Mouse (Mus musculus): Measurements from ENCODE around the gene Thoc7.
"Not testable (repeated sequence)": the region's sequence is repeated elsewhere in the genome, so short reads cannot be mapped to it uniquely, and the experiment has no call there.

Thoc7 gene

GRCm38 (mm10) chr14:13961401-13962112 is at the start of gene Thoc7, which contains the start of gene Atxn7:
Gene Thoc7 (minus strand): TSS chr14:13961852.
Gene Atxn7 (plus strand): TSS chr14:13961440.
- no peak for DNase-seq

GRCm38 (mm10) chr14:14009712-14010111 is 48.1 kb upstream of the Thoc7 start:
- DNase-seq, result no peak

DNA sequence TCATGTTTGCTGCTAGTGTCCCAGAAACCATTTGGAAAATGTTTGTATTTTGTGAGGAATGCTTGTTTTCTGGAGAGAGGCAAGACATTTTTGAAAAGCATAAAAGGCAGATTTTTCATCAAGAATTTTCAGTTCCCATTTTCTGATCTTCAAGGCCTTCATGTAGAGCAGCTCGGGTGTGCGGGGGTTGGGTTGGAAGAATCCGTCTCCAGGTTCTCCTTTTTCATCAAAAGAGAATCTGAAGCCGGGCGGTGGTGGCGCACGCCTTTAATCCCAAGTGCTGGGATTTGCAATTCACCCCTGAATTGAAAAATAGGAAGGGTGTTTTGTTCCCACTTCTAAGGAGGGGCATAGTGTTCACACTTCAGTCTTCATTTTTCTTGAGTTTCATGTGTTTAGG is 41.1 kb upstream of the Thoc7 start:
- no peak for DNase-seq

DNA sequence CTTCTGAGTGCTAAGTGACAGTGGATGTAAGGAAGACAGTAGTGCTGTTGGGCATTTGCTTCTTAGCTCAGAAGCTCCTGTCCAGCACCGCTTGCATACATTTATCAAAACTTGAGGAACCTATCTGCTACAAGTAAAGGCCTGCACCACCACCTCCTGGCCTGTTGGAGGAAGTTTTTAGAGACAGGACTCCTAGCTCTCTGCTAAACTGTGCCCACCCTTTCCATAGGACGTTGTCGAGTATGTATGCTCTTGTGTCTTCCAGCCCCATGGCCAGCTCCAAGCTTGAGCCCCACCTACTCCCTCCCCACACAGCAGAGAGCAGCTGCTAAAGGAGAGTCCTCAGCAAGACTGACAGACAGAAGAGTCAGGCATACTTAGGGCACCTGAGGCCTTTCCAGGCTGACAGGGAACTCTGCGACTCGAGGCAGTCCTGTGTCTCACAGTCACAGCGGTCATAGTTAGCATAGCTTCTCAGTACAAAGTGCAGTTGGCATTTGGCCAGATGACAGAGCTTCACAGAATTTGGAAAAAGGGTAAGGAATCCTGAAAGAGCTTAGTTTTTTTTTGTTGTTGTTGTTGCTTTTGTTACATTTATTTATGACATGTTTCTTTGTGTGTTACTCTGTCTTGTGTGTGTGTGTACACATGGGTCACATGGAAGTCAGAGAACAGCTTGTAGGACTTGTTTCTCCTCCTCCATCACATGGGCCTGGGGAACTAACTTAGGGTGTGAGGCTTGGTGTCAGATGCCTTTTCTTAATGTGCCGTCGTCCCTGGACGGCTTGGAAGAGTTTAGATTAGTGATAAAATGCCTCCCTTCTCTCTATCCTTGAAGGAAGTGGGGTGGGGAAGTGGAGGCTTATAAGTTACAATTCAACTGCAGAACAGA is 33.8 kb upstream of the Thoc7 start:
- no peak for DNase-seq

DNA sequence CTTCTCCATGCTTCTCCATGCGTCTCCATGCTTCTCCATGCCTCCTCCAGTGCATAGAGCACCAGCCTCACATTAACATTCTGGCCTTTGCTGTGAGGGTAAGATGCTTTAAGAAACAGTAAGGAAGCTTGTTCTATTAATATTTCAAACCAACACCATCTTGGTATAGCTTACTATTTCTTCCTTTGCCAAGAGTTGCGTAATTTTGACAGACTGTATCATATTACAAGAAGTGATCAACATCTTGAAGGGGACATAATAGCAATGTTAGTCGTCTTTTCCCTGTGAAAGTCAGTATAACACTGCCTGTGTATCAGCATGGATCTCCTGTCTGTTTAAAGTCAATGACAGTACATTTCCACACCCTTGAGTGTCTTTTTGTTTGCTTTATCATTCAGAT is 29.1 kb upstream of the Thoc7 start:
- no peak for DNase-seq

- DNase-seq, result no peak
These were observed 26.7 kb upstream of the Thoc7 start for GRCm38 (mm10) chr14:13988397-13988796.

DNA sequence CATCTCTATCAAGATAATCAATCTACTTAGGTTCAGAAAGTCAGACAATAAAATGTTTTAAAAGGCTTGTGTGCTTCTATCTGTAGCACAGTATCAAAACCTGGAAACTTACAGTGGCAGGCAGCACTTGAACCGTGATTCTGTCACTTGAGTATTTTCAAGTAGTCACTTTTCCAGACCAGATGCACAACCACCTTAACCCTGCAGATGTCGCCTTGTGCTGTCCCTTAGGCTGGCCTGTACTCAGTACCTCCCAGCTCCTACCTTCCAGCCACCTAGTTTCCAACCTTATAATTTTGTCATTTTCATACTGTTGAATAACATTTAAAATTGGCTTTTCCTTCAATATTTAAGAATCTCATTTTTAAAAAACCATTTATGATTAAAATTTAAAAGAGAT is 20.5 kb upstream of the Thoc7 start:
- no peak for DNase-seq

DNA sequence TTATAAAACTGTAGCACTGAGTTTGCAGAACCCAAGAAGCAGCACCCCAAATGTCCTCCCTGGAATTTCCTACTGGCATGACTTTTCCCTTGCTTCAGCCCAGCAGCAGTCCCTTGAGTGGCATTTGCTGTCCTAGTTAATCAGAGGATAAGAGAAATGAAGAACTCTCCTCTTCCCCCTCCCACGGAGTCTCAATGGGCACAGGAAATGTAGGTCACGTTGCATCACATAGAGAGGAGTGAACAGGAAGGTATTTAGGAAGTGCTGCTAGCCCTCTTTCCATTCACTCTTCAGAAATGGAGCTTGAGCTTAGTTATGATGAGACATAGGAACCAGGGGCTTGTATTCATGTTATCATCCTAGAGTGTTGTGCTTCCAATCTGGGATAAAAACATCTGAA is 19.6 kb upstream of the Thoc7 start:
- no peak for DNase-seq

DNA sequence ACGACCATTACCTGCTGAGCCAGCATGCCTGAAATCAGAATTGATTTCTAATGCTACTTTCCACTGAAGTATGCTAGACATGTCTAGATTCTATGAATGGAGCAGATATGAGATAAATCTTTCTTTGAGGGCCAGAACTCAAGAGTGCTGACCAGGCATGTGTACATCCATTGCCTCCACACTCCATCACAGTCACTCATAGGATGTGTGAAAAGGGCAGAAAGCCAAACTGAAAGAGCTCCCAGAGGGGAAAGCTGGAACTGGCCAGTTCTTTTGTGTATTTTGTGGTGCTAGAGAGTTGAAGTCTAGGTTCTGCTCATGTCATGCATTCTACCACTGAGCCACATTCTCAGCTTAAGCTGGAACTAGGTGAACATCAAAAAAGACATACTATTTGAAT is 15.8 kb upstream of the Thoc7 start:
- DNase-seq, result no peak

DNA sequence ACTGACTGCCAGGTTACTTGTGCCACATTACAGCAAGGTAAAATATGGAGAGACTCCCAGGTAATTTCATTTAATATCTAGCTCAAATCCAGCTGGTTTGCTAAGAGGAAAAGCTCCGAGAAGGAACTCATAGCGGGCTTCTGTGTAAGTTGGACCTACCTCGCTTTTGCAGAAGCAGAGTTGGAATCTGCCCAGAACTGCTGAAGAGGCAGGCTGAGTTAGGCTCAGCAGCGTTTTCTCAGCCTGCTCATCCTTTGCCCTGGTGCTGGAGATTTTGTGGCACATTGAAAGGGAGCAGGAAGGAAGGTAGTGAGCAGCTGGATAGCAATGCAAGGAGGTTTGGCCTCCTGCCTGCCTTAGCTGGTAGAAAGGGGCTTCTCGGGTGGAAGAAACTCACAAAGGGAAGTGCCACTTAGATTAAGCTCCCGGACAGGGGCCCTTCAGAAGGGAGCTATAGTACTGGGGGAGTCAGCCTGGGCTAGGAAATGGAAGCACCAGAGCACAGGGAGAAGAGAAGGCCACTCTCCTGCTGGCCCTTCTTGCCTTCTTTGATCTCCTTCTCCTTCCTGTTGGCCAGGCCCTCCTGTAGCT is 10.1 kb upstream of the Thoc7 start:
- DNase-seq, result no peak

DNA sequence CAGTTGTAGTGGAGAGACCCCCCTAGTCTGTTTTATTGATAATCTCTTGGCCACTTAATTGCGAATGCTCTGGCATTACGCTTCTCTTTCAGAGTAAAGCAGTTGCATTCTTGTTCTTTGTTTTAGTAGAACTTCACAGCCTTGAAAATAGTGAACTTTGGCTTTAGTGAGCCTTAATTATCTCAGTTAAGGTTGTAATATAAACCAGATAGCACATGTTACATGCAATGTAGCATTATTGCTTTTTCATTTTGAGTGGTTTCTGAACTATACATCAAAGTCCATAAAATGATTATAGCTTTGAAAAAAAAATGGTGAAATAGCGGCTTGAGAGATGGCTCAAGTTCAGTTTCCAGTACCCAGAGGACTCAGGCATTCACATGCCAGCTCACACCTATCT is 8.9 kb upstream of the Thoc7 start:
- no peak for DNase-seq

- DNase-seq, result no peak
These were observed 6.8 kb upstream of the Thoc7 start for GRCm38 (mm10) chr14:13968476-13968875.

DNA sequence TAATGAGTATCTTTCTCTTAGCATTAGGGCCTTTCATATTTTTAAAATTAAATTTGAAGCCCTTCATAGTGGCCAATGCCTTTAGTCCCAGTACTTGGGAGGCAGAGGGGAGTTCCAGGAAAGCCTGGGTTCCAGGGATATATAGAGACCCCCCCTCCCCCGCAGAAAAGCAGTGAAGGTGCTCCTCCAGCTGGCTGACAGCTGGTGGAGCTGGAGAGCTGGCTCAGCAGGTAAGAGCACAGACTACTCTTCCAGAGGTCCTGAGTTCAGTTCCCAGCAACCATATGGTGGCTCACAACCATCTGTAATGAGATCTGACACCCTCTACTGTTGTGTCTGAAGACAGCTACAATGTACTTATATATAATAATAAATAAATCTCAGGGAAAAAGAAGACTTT is 6.0 kb upstream of the Thoc7 start:
- no peak for DNase-seq

DNA sequence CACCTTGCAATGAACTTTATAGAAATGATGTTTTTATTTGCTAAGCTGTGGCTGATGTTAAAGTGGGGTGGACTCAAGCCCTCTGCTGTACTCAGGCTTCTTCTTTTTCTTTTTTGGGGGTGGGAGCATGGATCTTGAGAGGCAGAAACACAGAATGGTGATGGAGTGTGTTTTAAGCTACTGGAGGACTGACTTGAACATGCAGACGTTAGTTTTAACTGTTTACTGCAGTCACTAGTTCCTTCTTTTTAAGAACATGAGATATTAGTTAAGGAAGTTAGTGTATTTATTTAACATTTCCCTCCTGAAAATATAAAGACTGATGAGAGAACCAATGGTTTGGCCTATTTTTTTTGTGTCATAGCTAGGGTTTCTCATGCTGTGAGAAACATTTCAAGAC is 1.9 kb upstream of the Thoc7 start:
- no peak for DNase-seq

- no peak for DNase-seq
These were observed 824 bp upstream of the Thoc7 start for GRCm38 (mm10) chr14:13962476-13962875.

GRCm38 (mm10) chr14:13960482-13961325 is 948 bp downstream of the Thoc7 start:
- peak; percentile 26 for DNase-seq

GRCm38 (mm10) chr14:13960079-13960478 is 1.6 kb downstream of the Thoc7 start:
- DNase-seq, result peak; percentile 29

DNA sequence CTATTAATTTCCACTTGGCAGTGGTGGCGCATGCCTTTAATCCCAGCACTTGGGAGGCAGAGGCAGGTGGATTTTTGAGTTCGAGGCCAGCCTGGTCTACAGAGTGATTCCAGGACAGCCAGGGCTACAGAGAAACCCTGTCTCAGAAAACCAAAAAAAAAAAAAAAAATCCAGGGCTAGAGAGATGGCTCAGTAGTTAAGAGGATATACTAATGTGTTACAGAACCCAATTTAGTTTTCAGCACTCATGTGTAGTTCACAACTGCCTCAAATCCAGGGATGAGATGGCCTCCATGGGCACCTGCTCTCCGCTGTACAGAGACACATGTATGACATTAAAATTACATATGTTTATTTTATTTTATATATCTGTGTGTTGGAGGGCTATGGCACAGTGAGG is 9.5 kb downstream of the Thoc7 start:
- not testable (repeated sequence) for DNase-seq

DNA sequence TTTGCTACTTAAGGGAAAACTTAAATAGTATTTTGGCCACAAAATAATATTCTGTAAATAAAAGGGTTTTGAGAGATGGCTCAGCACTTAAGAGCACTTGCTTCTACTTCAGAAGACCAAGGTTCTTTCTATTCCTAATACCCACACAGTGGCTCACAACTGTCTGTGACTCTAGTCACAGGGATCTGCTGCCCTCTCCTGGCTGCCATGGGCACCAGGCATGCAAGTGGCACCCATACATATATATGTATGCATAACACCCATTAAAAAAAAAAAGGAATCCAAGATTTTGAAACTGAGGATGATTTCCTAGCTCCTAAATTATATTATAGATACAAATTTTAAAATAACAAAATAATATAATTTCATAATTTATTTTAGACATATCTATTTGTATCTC is 11.3 kb downstream of the Thoc7 start:
- DNase-seq, result no peak

DNA sequence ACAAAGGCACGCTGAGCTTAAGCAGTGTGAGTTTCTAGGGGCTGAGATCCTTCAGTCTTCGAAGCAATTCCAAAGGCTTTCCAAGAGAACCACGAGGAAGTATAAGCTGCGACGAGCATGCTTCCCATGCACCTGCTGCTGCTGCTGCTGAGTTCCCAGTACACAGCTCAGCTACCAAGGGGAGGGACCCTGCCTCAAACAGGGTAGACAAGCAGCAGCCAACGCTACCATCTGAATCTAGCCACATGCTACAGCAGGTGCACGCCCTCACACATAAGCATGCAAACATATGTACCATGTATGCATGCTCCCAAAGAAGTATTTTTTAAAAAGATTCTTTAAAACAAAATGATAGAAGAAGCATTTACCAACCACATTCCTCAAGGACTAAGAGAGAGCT is 13.3 kb downstream of the Thoc7 start:
- DNase-seq, result no peak

DNA sequence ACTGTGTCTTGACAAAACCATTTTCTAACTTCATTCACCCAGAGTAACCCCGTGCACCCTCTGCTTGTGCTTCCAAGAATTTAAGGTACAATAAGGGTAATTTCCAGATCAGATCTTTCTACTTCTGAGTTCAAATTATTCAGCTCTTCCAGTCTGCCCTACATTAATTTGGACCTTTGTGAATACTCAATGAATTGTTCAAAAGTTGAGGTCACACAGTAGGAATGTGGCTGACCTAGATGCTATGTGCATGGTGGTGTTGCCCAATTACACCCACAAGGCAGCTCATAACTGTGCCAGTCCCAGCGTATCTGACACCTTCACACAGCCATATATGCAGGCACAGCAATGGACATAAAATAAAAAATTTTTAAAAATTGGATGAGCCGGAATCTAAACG is 17.0 kb downstream of the Thoc7 start:
- DNase-seq, result no peak

DNA sequence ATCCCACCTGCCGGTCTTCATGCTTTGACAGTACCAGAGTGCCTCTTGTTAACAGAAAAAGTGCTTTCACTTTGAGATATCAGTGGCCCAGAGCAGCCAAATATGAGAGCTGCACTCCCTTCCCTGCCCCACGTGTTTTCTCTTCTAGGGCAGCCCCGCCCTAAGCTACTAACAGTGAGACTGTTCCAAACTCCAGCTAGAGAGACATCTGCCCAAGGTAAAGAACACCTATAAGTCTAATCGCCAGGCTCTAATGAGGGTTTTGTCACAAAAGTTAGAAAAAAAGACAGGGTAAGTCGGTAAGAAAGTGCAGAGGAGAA is 27.6 kb downstream of the Thoc7 start:
- DNase-seq, result no peak

All from layer of hippocampus, adult 9-11 months (tissue).